Mouse (Mus musculus) bone marrow macrophage, adult 2 months (primary cell): ENCODE measurements around the gene Hipk1. TPM values are rescaled to one million over a fixed set of nuclear protein-coding genes. Genes with fewer than 3 reads are reported as not detected.
A peak's percentile ranks its signal among the peaks of the same experiment; 100 is the strongest.
"Not testable (repeated sequence)": the region's sequence is repeated elsewhere in the genome, so short reads cannot be mapped to it uniquely, and the experiment has no call there.

Experiments used
- H3K27ac ChIP-seq: 2 replicates; pipeline ENCODE4 v1.5.1; 2012; ENCODE audit warnings: low read depth, low read length; ENCODE audit not compliant: insufficient read depth
- H3K4me1 ChIP-seq: 2 replicates; pipeline ENCODE4 v1.6.1; 2012; ENCODE audit warnings: low read length; ENCODE audit not compliant: control insufficient read depth, insufficient read depth
- H3K4me3 ChIP-seq: 2 replicates; pipeline ENCODE4 v1.5.1; 2012; ENCODE audit warnings: mild to moderate bottlenecking, low read length, moderate library complexity; ENCODE audit not compliant: insufficient read depth
- CTCF ChIP-seq: IDR thresholded peaks from 2 replicates; pipeline ENCODE4 v1.5.1; 2012; ENCODE audit warnings: low read depth, mild to moderate bottlenecking, low read length, moderate library complexity
- POLR2A ChIP-seq: IDR thresholded peaks from 2 replicates; pipeline ENCODE4 v1.6.1; 2012; ENCODE audit warnings: mild to moderate bottlenecking, low read depth, low read length, borderline replicate concordance
- polyA plus RNA-seq: library from polyadenylated mRNA; stranded (reverse); fragments of >200 nt; gene quantifications from 2 replicates; pipeline ENCODE4 v1.2.4, GENCODE M21; 2012; ENCODE audit not compliant: missing spikeins, insufficient read depth, insufficient read length

The Hipk1 gene
- polyA plus RNA-seq: 63.3 and 82.6 TPM in 2 replicates

GRCm38 (mm10) chr3:103791230-103792110 is at the start of gene Hipk1:
Gene Hipk1 (minus strand): TSS chr3:103791563.
- Histone ChIP-seq H3K27ac (peak within 1 kb of the TSS; percentile 69), H3K4me3 (peak within 1 kb of the TSS; percentile 94), H3K4me1 (peaks cover 37% of the 10 kb centered on the region)
- TF ChIP-seq POLR2A: no peak
- TF ChIP-seq CTCF: no peak

GRCm38 (mm10) chr3:103840946-103841345 is 49.6 kb upstream of the Hipk1 start:
- not testable (repeated sequence) for H3K4me3 ChIP-seq, H3K27ac ChIP-seq, H3K4me1 ChIP-seq

- H3K4me1 ChIP-seq, H3K27ac ChIP-seq, H3K4me3 ChIP-seq: not testable (repeated sequence)
Observed at GRCm38 (mm10) chr3:103840195-103840594, 48.8 kb upstream of the Hipk1 start.

GRCm38 (mm10) chr3:103839711-103840110 is 48.3 kb upstream of the Hipk1 start:
- Histone ChIP-seq H3K4me1 (0 out of 2 replicates have a peak, but pooled peaks cover 2% of the 10 kb centered on the region), H3K27ac (no peak overlapping the region), H3K4me3 (no peak overlapping the region)
- no peak for TF ChIP-seq CTCF
- TF ChIP-seq POLR2A: no peak

- H3K4me3 ChIP-seq: no peak overlapping the region
- H3K27ac ChIP-seq: no peak overlapping the region
- peaks cover 14% of the 10 kb centered on the region for H3K4me1 ChIP-seq
- TF ChIP-seq CTCF (no peak), POLR2A (no peak)
Observed at GRCm38 (mm10) chr3:103836453-103836852, 45.1 kb upstream of the Hipk1 start.

- Histone ChIP-seq H3K4me1 (peaks cover 19% of the 10 kb centered on the region), H3K4me3 (no peak overlapping the region), H3K27ac (no peak overlapping the region)
- no peak for TF ChIP-seq CTCF
- no peak for TF ChIP-seq POLR2A
Observed at GRCm38 (mm10) chr3:103835951-103836310, 44.6 kb upstream of the Hipk1 start.

- TF ChIP-seq POLR2A (no peak), CTCF (no peak)
- Histone ChIP-seq H3K4me3 (no peak overlapping the region), H3K4me1 (peaks cover 20% of the 10 kb centered on the region), H3K27ac (no peak overlapping the region)
Observed at GRCm38 (mm10) chr3:103835272-103835950, 44.0 kb upstream of the Hipk1 start.

- H3K27ac ChIP-seq: no peak overlapping the region
- no peak for TF ChIP-seq POLR2A
- no peak for TF ChIP-seq CTCF
- H3K4me1 ChIP-seq: peaks cover 26% of the 10 kb centered on the region
- H3K4me3 ChIP-seq: no peak overlapping the region
Observed at GRCm38 (mm10) chr3:103834001-103834400, 42.6 kb upstream of the Hipk1 start.

- H3K4me3 ChIP-seq: no peak within 1 kb of the TSS
- TF ChIP-seq CTCF: no peak
- no peak for TF ChIP-seq POLR2A
- no peak within 1 kb of the TSS for H3K27ac ChIP-seq
- peaks cover 26% of the 10 kb centered on the region for H3K4me1 ChIP-seq
Observed at GRCm38 (mm10) chr3:103832426-103832825, 41.1 kb upstream of the Hipk1 start, which contains the start of gene Bcl2l15. Gene Bcl2l15 (plus strand): TSS chr3:103832601.

- Histone ChIP-seq H3K4me1 (peaks cover 26% of the 10 kb centered on the region), H3K4me3 (no peak overlapping the region), H3K27ac (no peak overlapping the region)
- TF ChIP-seq CTCF (no peak), POLR2A (no peak)
Observed at GRCm38 (mm10) chr3:103831146-103831545, 39.8 kb upstream of the Hipk1 start.

GRCm38 (mm10) chr3:103830681-103831080 is 39.3 kb upstream of the Hipk1 start:
- not testable (repeated sequence) for H3K27ac ChIP-seq, H3K4me3 ChIP-seq
- H3K4me1 ChIP-seq: peaks cover 26% of the 10 kb centered on the region
